Mouse (Mus musculus) lung, postnatal 0 days (tissue): ENCODE measurements around the gene Usp21. TPM values are rescaled to one million over a fixed set of nuclear protein-coding genes. Genes with fewer than 3 reads are reported as not detected.
A peak's percentile ranks its signal among the peaks of the same experiment; 100 is the strongest.

ENCODE experiments used
- ATAC-seq: fragments of 200-750 bp; cut with Nextera tagmentation; 2 replicates; pipeline ENCODE4 v1.8.0; 2017; ENCODE audit warnings: moderate library complexity
- DNase-seq: peaks from one replicate; pipeline ENCODE4 v3.0.0-alpha.2; 2016; ENCODE audit warnings: low spot score
- H3K27ac ChIP-seq: fragments of 300-500 bp; sonication (generic); 2 replicates; pipeline ENCODE4 v1.5.1; 2014; ENCODE audit warnings: antibody characterized with exemption, mild to moderate bottlenecking, low read length, mixed read lengths
- H3K27me3 ChIP-seq: fragments of 300-500 bp; sonication (generic); replicated peaks from 2 replicates; pipeline ENCODE4 v1.6.1; 2014; ENCODE audit warnings: low read length, mixed read lengths; ENCODE audit not compliant: insufficient read depth
- H3K36me3 ChIP-seq: fragments of 300-500 bp; sonication (generic); 2 replicates; pipeline ENCODE4 v1.6.1; 2014; ENCODE audit warnings: low read length, mixed read lengths; ENCODE audit not compliant: insufficient read depth
- H3K4me1 ChIP-seq: fragments of 300-500 bp; sonication (generic); 2 replicates; pipeline ENCODE4 v1.6.1; 2014; ENCODE audit warnings: antibody characterized with exemption, low read depth, low read length, mixed read lengths; ENCODE audit not compliant: insufficient read depth
- H3K4me2 ChIP-seq: fragments of 300-500 bp; sonication (generic); replicated peaks from 2 replicates; pipeline ENCODE4 v1.6.1; 2014; ENCODE audit warnings: low read depth, mild to moderate bottlenecking, low read length, moderate library complexity, mixed read lengths
- H3K4me3 ChIP-seq: fragments of 300-500 bp; sonication (generic); 2 replicates; pipeline ENCODE4 v1.5.1; 2014; ENCODE audit warnings: low read depth, low read length
- H3K9ac ChIP-seq: fragments of 300-500 bp; sonication (generic); replicated peaks from 2 replicates; pipeline ENCODE4 v1.6.1; 2014; ENCODE audit warnings: low read depth, mild to moderate bottlenecking
- H3K9me3 ChIP-seq: fragments of 300-500 bp; sonication (generic); 2 replicates; pipeline ENCODE4 v1.6.1; 2016; ENCODE audit warnings: low read length, mixed read lengths
- CTCF ChIP-seq: IDR thresholded peaks from 2 replicates; pipeline ENCODE4 v1.5.1; 2016; ENCODE audit warnings: antibody characterized with exemption, mild to moderate bottlenecking
- EP300 ChIP-seq: IDR thresholded peaks from 2 replicates; pipeline ENCODE4 v1.6.1; 2016; ENCODE audit warnings: antibody characterized with exemption, mild to moderate bottlenecking, control low read depth
- WGBS: fragments of 180-500 bp; shearing (Covaris S2); extraction: QIAGEN DNeasy Blood & Tissue Kit; methylation state at CpG from one replicate; pipeline ENCODE4 v1.1.7; 2014; 5-methylcytosine and 5-hydroxymethylcytosine counted together
- polyA plus RNA-seq: library from polyadenylated mRNA; unstranded; fragments of >200 nt; fragmentation: Nextera tagmentation; extraction: Ambion mirVana; gene quantifications from 2 replicates; pipeline ENCODE4 v1.2.1, GENCODE M21; 2015

Gene Usp21
- polyA plus RNA-seq, 1 experiment from 2014 or later, result 38.3 TPM

DNA sequence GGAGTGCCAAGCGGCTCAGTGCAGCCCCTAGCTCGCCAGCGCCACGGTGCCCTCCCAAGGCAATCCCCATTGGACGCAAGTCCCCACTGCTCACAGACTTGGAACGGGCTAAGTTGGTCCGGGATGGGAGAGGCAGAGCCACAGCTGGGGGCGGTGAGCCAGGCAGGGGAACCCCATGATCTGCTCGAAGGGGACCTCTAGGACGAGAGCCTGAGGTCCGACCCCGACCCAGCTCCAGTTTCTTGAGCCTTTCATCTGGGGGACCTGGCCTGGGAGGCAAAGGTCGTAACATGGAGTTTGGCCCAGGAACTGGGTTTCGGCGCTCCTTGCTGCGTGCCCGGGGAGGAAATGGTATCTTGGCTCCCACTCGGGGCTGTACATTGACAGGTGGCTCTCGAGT, 1.3 kb downstream of the Usp21 start:
- ATAC-seq (no peak), DNase-seq (no peak)
- 88% methylated on average over 19 of the region's 19 CpGs for WGBS
- no peak overlapping the region for H3K4me2 ChIP-seq
- H3K4me1 ChIP-seq, result peaks cover 4% of the 10 kb centered on the region; the same call in 1 of the 2 replicates
- H3K9me3 ChIP-seq, result no peaks in the 10 kb centered on the region
- H3K9ac ChIP-seq, result no peak overlapping the region
- H3K27ac ChIP-seq, result no peak overlapping the region
- no peak overlapping the region for H3K4me3 ChIP-seq
- no peaks in the 10 kb centered on the region for H3K27me3 ChIP-seq
- H3K36me3 ChIP-seq, result 0 out of 2 replicates have a peak, but pooled peaks cover 7% of the 10 kb centered on the region
- no peak for TF ChIP-seq CTCF
- TF ChIP-seq EP300, result no peak

DNA sequence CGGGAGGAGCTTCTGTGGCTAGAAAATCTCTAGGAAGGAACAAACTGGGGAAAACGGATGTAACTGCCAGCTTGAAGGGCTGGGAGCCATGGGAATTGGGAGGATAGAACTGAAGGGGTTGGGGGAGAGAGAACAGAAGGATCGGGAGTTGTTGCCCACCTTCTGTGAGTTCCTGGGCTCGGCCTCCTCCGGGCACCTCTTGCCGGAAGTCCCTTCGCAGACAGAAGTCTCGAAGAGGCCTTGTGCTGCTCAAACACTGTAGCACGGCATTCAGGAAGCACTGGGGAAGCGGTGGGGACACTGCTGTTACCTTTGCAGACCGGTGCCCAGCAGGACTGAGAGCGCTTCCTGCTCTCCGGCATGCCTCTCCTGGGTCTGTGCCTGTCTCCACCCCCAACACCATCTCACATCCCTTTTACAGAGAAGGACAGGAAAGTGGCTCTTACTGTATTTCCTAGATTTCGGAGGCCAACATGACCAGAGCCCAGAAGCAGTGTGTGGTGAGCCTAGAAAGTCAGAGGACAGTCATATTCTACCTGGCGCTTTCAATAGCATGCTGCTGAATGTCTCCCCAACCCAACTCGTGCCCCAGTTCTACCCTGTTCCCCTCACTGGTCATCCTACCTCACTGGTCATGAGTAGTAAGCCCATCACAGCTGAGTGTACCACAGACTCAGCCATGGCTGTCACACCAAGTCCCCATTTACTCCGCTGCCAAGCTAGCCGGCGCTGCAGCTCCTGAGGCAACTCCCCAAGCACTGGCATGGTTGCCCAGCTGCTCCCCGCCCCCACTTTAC, 2.5 kb downstream of the Usp21 start:
- Histone ChIP-seq H3K27me3 (no peaks in the 10 kb centered on the region), H3K4me3 (no peak overlapping the region), H3K4me2 (no peak overlapping the region), H3K36me3 (0 out of 2 replicates have a peak, but pooled peaks cover 7% of the 10 kb centered on the region), H3K9ac (no peak overlapping the region), H3K27ac (no peak overlapping the region), H3K4me1 (peaks cover 6% of the 10 kb centered on the region; the same call in 1 of the 2 replicates), H3K9me3 (no peaks in the 10 kb centered on the region)
- ATAC-seq, result no peak
- TF ChIP-seq CTCF (no peak), EP300 (no peak)
- DNase-seq, result no peak
- WGBS, result 74% methylated on average over 20 of the region's 20 CpGs

DNA sequence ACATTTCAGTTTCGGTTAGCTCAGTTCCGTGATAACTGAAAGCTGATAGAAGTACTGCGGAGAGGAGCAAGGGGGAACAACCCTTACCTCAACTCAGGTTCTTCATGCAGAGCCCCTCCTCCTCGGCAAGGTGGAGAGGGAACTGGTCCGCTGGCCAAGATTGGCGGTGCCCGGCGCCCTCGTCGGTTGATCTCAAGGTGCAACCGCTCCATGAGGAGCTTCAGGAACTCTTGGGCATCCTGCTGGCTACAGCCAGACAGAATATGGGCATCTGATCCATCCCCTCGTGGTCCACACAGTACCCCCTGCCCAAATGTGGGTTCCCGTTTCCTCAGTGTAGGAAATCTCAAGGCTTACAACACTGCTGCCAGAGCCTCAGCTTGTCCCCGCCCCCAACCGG, 3.3 kb downstream of the Usp21 start:
- WGBS, result 88% methylated on average over 15 of the region's 15 CpGs
- Histone ChIP-seq H3K27me3 (no peaks in the 10 kb centered on the region), H3K27ac (no peak overlapping the region), H3K36me3 (0 out of 2 replicates have a peak, but pooled peaks cover 7% of the 10 kb centered on the region), H3K9ac (no peak overlapping the region), H3K4me3 (no peak overlapping the region), H3K9me3 (no peaks in the 10 kb centered on the region), H3K4me2 (no peak overlapping the region), H3K4me1 (peaks cover 12% of the 10 kb centered on the region; the same call in 1 of the 2 replicates)
- ATAC-seq (no peak), DNase-seq (no peak)
- TF ChIP-seq CTCF (no peak), EP300 (no peak)

DNA sequence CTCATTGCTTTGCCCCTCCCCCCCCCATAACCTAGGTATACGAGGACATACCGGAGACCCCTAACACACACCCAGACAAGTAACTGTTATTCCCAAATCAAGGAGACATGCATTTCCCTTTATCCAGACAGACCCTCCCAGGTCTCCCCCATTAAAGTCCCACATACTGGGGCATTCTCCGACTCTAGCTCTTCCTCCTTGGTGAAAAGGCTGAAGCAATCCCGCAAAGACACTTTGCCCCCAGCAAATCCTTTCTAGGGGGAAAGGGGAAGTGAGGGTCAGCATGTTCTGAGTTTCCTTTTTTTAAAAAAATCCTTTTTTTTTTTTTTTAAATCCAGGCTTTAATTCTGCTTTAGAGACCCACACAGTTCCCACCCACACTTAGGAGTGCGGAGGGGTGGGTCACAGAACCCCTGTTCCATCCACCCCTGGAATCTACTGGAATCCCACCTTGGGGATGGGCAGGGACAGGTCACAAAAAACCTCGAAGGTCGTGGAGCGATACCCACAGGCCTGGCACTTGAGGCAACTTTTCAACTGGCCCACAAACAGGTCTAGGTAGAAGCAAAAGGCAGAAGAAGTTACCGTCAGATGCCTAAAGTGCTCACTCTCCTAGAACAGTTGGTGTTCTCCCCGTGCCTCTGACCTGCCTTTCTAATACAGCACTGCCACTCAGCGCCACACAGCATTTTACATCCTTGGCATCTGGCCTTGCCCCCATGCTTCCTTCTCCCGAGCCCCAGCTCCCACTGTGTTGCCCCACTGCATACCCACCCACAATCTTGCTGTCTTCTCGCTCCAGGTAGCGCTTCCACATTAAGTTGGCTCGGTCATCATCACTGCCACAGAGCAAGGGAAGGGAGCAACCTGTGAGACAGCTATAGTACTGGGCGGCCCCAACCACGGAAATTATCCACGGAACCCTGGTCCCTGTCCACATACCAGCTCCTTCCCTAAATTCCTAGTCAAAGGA, 4.3 kb downstream of the Usp21 start:
- Histone ChIP-seq H3K4me2 (no peak overlapping the region), H3K9me3 (no peaks in the 10 kb centered on the region), H3K4me1 (peaks cover 12% of the 10 kb centered on the region; the same call in 1 of the 2 replicates), H3K36me3 (peaks cover 8% of the 10 kb centered on the region; the same call in 1 of the 2 replicates), H3K4me3 (no peak overlapping the region), H3K9ac (no peak overlapping the region), H3K27ac (no peak overlapping the region), H3K27me3 (no peaks in the 10 kb centered on the region)
- WGBS, result 86% methylated on average over 18 of the region's 18 CpGs
- ATAC-seq, result no peak
- DNase-seq, result no peak
- TF ChIP-seq EP300 (no peak), CTCF (no peak)

DNA sequence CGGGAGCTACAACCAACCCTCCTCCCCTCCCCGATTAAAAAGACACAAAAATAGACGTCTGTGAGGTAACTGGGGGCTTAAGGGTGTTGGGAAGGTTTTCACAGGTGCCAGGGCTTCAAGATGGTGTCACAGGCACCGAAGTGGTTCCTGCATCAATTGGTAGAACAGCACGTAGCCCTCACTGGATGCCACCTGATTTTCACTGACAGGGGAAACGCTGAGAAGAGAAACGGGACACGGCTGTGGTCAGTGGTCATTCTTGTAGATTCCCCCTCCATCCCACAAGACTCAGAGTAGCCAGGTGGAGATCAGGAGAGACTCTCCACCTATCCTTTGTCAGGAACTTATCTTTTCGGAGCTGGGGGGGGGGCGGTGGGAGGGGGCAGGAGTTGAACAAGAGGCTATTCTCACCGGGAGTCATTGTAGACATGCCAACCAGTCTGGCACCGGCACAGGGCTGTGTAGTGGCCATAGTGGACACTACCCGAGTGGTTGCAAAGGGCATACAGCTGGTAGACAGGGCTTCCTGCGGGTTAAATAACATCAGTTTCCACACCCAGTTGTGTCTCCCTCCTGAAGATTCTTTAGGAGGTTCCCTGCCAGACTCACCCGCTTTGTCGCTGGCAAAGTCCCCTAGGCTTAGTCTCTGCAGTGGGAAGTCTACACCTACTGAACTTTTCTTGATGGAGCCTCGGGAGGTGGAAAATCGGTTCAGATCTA, 5.5 kb downstream of the Usp21 start:
- DNase-seq (no peak), ATAC-seq (no peak)
- Histone ChIP-seq H3K27me3 (no peaks in the 10 kb centered on the region), H3K9ac (peak overlapping the region; percentile 57; the same call in 1 of the 2 replicates), H3K4me3 (no peak overlapping the region), H3K4me1 (peaks cover 12% of the 10 kb centered on the region; the same call in 1 of the 2 replicates), H3K4me2 (peak overlapping the region; percentile 74; the same call in 1 of the 2 replicates), H3K36me3 (peaks cover 11% of the 10 kb centered on the region; the same call in 1 of the 2 replicates), H3K9me3 (no peaks in the 10 kb centered on the region), H3K27ac (peak overlapping the region; percentile 92; the same call in 1 of the 2 replicates)
- WGBS, result 69% methylated on average over 18 of the region's 18 CpGs
- TF ChIP-seq CTCF (no peak), EP300 (no peak)
